ENCODE assay signal across 11 mouse cellular contexts in the genomic region with DNA sequence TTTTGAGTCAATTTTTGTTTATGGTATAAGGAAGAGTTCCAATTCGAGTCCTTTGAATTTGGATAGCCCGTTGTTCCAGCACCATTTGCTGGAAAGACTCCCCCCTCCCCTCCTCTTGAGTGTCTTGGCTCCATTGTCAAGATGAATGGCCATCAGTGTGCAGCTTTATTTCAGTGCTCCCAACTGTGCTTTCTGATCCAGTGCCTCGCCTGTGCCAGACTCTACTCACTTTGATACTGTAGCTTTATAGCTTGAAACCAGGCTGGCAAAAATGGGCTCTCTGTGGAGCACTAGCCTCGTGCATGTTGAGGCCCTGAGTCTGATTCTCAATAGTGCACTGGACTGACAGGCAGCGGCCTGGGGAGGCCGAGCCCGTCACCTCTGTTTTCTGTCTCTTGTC. TPM values are rescaled to one million over a fixed set of nuclear protein-coding genes. Genes with fewer than 3 reads are reported as not detected.
A peak's percentile ranks its signal among the peaks of the same experiment; 100 is the strongest.
DNase-seq lines count a peak whose midpoint lies in the region; ATAC-seq and TF ChIP-seq lines count a peak whose summit lies in the region.
"Had no signal": no experiment of that assay in that cellular context is flagged by ENCODE, and none has a peak within 500 bp of the region (broad histone marks: within the 10 kb centered on the region; RNA-seq: fewer than 3 reads in every experiment).

No protein-coding gene starts in this region.

- no peak overlapping the region for H3K9ac ChIP-seq in intestine, embryonic 14.5 days (ENCODE audit: low read length)
- no peak overlapping the region for H3K9ac ChIP-seq in intestine, postnatal 0 days (ENCODE audit: low read depth, low read length)
- H3K9ac ChIP-seq in midbrain, embryonic 16.5 days (ENCODE audit: low read depth, low read length): no peak overlapping the region
- H3K9ac ChIP-seq in forebrain, postnatal 0 days: no peak overlapping the region
- no peak overlapping the region for H3K9ac ChIP-seq in neural tube, embryonic 15.5 days (replicated peaks)

- no peaks in the 10 kb centered on the region for H3K27me3 ChIP-seq in intestine, embryonic 14.5 days (replicated peaks; ENCODE audit: control insufficient read depth, insufficient read depth, low read length)
- H3K27me3 ChIP-seq in intestine, postnatal 0 days (replicated peaks; ENCODE audit: control insufficient read depth, insufficient read depth, low read length): no peaks in the 10 kb centered on the region
- H3K27me3 ChIP-seq in midbrain, embryonic 10.5 days (ENCODE audit: low read depth, poor library complexity, severe bottlenecking): no peaks in the 10 kb centered on the region
- no peaks in the 10 kb centered on the region for H3K27me3 ChIP-seq in midbrain, embryonic 16.5 days (ENCODE audit: control insufficient read depth, insufficient read depth, low read depth, low read length)
- H3K27me3 ChIP-seq in forebrain, postnatal 0 days (ENCODE audit: insufficient read depth, low read length): no peaks in the 10 kb centered on the region
- no peaks in the 10 kb centered on the region for H3K27me3 ChIP-seq in neural tube, embryonic 15.5 days (replicated peaks)
- H3K27me3 ChIP-seq: heart, embryonic 12.5 days had no signal

- 44% methylated on average over 7 of the region's 7 CpGs for WGBS in intestine, embryonic 14.5 days
- 55% methylated on average over 7 of the region's 7 CpGs for WGBS in intestine, postnatal 0 days
- 48% methylated on average over 7 of the region's 7 CpGs for WGBS in midbrain, embryonic 10.5 days
- 20% methylated on average over 7 of the region's 7 CpGs for WGBS in midbrain, embryonic 16.5 days
- WGBS in forebrain, postnatal 0 days: 14% methylated on average over 7 of the region's 7 CpGs
- WGBS in neural tube, embryonic 15.5 days: 21% methylated on average over 7 of the region's 7 CpGs

- DNase-seq in intestine, embryonic 14.5 days (ENCODE audit: low spot score): no peak
- no peak for DNase-seq in midbrain, embryonic 10.5 days (ENCODE audit: low spot score)
- peak; percentile 49 for DNase-seq in forebrain, postnatal 0 days
- DNase-seq in urinary bladder, postnatal 25 days (ENCODE audit: low spot score): no peak
- DNase-seq: cerebellum, adult 11-12 months; kidney, postnatal 14 days had no signal

- no peak for ATAC-seq in intestine, embryonic 14.5 days (replicated peaks; ENCODE audit: low FRiP score, low TSS enrichment, low read depth)
- no peak for ATAC-seq in intestine, postnatal 0 days
- no peak for ATAC-seq in midbrain, embryonic 16.5 days
- ATAC-seq in forebrain, postnatal 0 days: peak; percentile 54; the same call in 1 of the 2 replicates
- no peak for ATAC-seq in neural tube, embryonic 15.5 days (ENCODE audit: low FRiP score)
- no peak for ATAC-seq in monocyte, adult 5-6 weeks (replicated peaks; ENCODE audit: insufficient number of reproducible peaks, low FRiP score, low TSS enrichment, poor library complexity, severe bottlenecking)

- H3K9me3 ChIP-seq in intestine, embryonic 14.5 days (ENCODE audit: control insufficient read depth, low read length): no peaks in the 10 kb centered on the region
- no peaks in the 10 kb centered on the region for H3K9me3 ChIP-seq in intestine, postnatal 0 days (ENCODE audit: control insufficient read depth)
- no peaks in the 10 kb centered on the region for H3K9me3 ChIP-seq in midbrain, embryonic 10.5 days (replicated peaks)
- no peaks in the 10 kb centered on the region for H3K9me3 ChIP-seq in midbrain, embryonic 16.5 days (replicated peaks; ENCODE audit: control insufficient read depth, low read length, poor library complexity, severe bottlenecking)
- no peaks in the 10 kb centered on the region for H3K9me3 ChIP-seq in forebrain, postnatal 0 days (ENCODE audit: low read length)
- H3K9me3 ChIP-seq in neural tube, embryonic 15.5 days (replicated peaks): no peaks in the 10 kb centered on the region
- H3K9me3 ChIP-seq: heart, embryonic 12.5 days had no signal

- no peak overlapping the region for H3K4me2 ChIP-seq in intestine, embryonic 14.5 days (ENCODE audit: low read length)
- no peak overlapping the region for H3K4me2 ChIP-seq in intestine, postnatal 0 days (replicated peaks; ENCODE audit: low read depth)
- H3K4me2 ChIP-seq in midbrain, embryonic 16.5 days (ENCODE audit: low read length): no peak overlapping the region
- H3K4me2 ChIP-seq in forebrain, postnatal 0 days (ENCODE audit: low read depth): no peak overlapping the region
- H3K4me2 ChIP-seq in neural tube, embryonic 15.5 days: peak overlapping the region; percentile 13; the same call in 1 of the 2 replicates
- H3K4me2 ChIP-seq: heart, embryonic 12.5 days had no signal

- H3K36me3 ChIP-seq in intestine, embryonic 14.5 days (ENCODE audit: control insufficient read depth, insufficient read depth, low read length): peaks cover 10% of the 10 kb centered on the region; the same call in 1 of the 2 replicates
- peaks cover 8% of the 10 kb centered on the region for H3K36me3 ChIP-seq in intestine, postnatal 0 days (ENCODE audit: control insufficient read depth, insufficient read depth)
- peaks cover 16% of the 10 kb centered on the region for H3K36me3 ChIP-seq in midbrain, embryonic 10.5 days
- H3K36me3 ChIP-seq in midbrain, embryonic 16.5 days (ENCODE audit: control insufficient read depth, insufficient read depth, low read length): no peaks in the 10 kb centered on the region
- no peaks in the 10 kb centered on the region; the same call in 1 of the 2 replicates for H3K36me3 ChIP-seq in forebrain, postnatal 0 days (ENCODE audit: insufficient read depth)
- 0 out of 2 replicates have a peak, but pooled peaks cover 3% of the 10 kb centered on the region for H3K36me3 ChIP-seq in neural tube, embryonic 15.5 days

- no peak for TF ChIP-seq CTCF in intestine, postnatal 0 days (IDR thresholded peaks at IDR 0.05; ENCODE audit: low read depth)
- TF ChIP-seq CTCF in forebrain, postnatal 0 days (IDR thresholded peaks at IDR 0.05; ENCODE audit: low read depth): no peak

- H3K27ac ChIP-seq in intestine, embryonic 14.5 days (ENCODE audit: low read depth): peak overlapping the region; percentile 44; the same call in 1 of the 2 replicates
- H3K27ac ChIP-seq in intestine, postnatal 0 days (ENCODE audit: low read depth, low read length): no peak overlapping the region
- H3K27ac ChIP-seq in midbrain, embryonic 10.5 days (replicated peaks): peak overlapping the region; percentile 6; the same call in 1 of the 2 replicates
- no peak overlapping the region for H3K27ac ChIP-seq in midbrain, embryonic 16.5 days (ENCODE audit: low read length)
- 0 out of 2 replicates have a peak overlapping the region, but pooled peaks have one; percentile 17 for H3K27ac ChIP-seq in forebrain, postnatal 0 days (ENCODE audit: low read depth, low read length)
- H3K27ac ChIP-seq in neural tube, embryonic 15.5 days (replicated peaks): peak overlapping the region; percentile 67

- no peak overlapping the region for H3K4me3 ChIP-seq in intestine, embryonic 14.5 days (ENCODE audit: low read depth, low read length)
- no peak overlapping the region for H3K4me3 ChIP-seq in intestine, postnatal 0 days (ENCODE audit: low read depth, low read length)
- no peak overlapping the region for H3K4me3 ChIP-seq in midbrain, embryonic 10.5 days
- H3K4me3 ChIP-seq in midbrain, embryonic 16.5 days (ENCODE audit: low read depth, low read length): no peak overlapping the region
- H3K4me3 ChIP-seq in forebrain, postnatal 0 days (ENCODE audit: low read depth, low read length): no peak overlapping the region
- no peak overlapping the region for H3K4me3 ChIP-seq in neural tube, embryonic 15.5 days (replicated peaks)
- H3K4me3 ChIP-seq: heart, embryonic 12.5 days had no signal

- peaks cover 13% of the 10 kb centered on the region for H3K4me1 ChIP-seq in intestine, embryonic 14.5 days (replicated peaks; ENCODE audit: control insufficient read depth, insufficient read depth, low read length)
- H3K4me1 ChIP-seq in intestine, postnatal 0 days (replicated peaks; ENCODE audit: control insufficient read depth, insufficient read depth, low read length): no peaks in the 10 kb centered on the region; the same call in 1 of the 2 replicates
- H3K4me1 ChIP-seq in midbrain, embryonic 10.5 days: peaks cover 73% of the 10 kb centered on the region
- peaks cover 10% of the 10 kb centered on the region for H3K4me1 ChIP-seq in midbrain, embryonic 16.5 days (ENCODE audit: control insufficient read depth, insufficient read depth, low read length)
- no peaks in the 10 kb centered on the region for H3K4me1 ChIP-seq in forebrain, postnatal 0 days (ENCODE audit: insufficient read depth)
- peaks cover 37% of the 10 kb centered on the region for H3K4me1 ChIP-seq in neural tube, embryonic 15.5 days

RNA-seq across cellular contexts. Expression of a gene that starts 50.4 kb away (rescaled TPM):
- polyA plus RNA-seq in intestine, embryonic 14.5 days (2014; fragmentation: Nextera tagmentation; extraction: Ambion mirVana): 30.3 and 32.3 TPM in 2 replicates
- 9.0 and 9.5 TPM in 2 replicates for polyA plus RNA-seq in intestine, postnatal 0 days (2015; fragmentation: Nextera tagmentation; extraction: Ambion mirVana)
- 50.2 and 53.6 TPM in 2 replicates for polyA plus RNA-seq in midbrain, embryonic 10.5 days (2016; fragmentation: Nextera tagmentation; extraction: Ambion mirVana)
- polyA plus RNA-seq in midbrain, embryonic 16.5 days (2015; fragmentation: Nextera tagmentation; extraction: Ambion mirVana): 19.0 and 22.5 TPM in 2 replicates
- 9.4 and 13.1 TPM in 2 replicates for total RNA-seq in forebrain, postnatal 0 days (2014; rRNA removed)
- 12.7 and 17.7 TPM in 2 replicates for polyA plus RNA-seq in forebrain, postnatal 0 days (2015; fragmentation: Nextera tagmentation; extraction: Ambion mirVana)
- polyA plus RNA-seq in neural tube, embryonic 15.5 days (2015; fragmentation: Nextera tagmentation; extraction: Ambion mirVana): 18.3 and 21.4 TPM in 2 replicates
- 5.5 to 11.0 TPM (median 5.8 TPM) in 3 replicates for total RNA-seq in monocyte, adult 5-6 weeks (2017)

RNA-seq across cellular contexts. Expression of a gene that starts 51.6 kb away (rescaled TPM):
- 127 and 142 TPM in 2 replicates for polyA plus RNA-seq in intestine, embryonic 14.5 days (2014; fragmentation: Nextera tagmentation; extraction: Ambion mirVana)
- polyA plus RNA-seq in intestine, postnatal 0 days (2015; fragmentation: Nextera tagmentation; extraction: Ambion mirVana): 100 and 103 TPM in 2 replicates
- polyA plus RNA-seq in midbrain, embryonic 10.5 days (2016; fragmentation: Nextera tagmentation; extraction: Ambion mirVana): 188 and 224 TPM in 2 replicates
- 378 and 383 TPM in 2 replicates for polyA plus RNA-seq in midbrain, embryonic 16.5 days (2015; fragmentation: Nextera tagmentation; extraction: Ambion mirVana)
- total RNA-seq in forebrain, postnatal 0 days (2014; rRNA removed): 356 and 372 TPM in 2 replicates
- 360 and 367 TPM in 2 replicates for polyA plus RNA-seq in forebrain, postnatal 0 days (2015; fragmentation: Nextera tagmentation; extraction: Ambion mirVana)
- polyA plus RNA-seq in neural tube, embryonic 15.5 days (2015; fragmentation: Nextera tagmentation; extraction: Ambion mirVana): 281 and 314 TPM in 2 replicates
- 90.9 to 114 TPM (median 107 TPM) in 3 replicates for total RNA-seq in monocyte, adult 5-6 weeks (2017)

RNA-seq across cellular contexts. Expression of a gene that starts 54.4 kb away (rescaled TPM):
- 20.1 and 21.1 TPM in 2 replicates for polyA plus RNA-seq in intestine, embryonic 14.5 days (2014; fragmentation: Nextera tagmentation; extraction: Ambion mirVana)
- 16.7 and 17.1 TPM in 2 replicates for polyA plus RNA-seq in intestine, postnatal 0 days (2015; fragmentation: Nextera tagmentation; extraction: Ambion mirVana)
- 24.6 and 27.8 TPM in 2 replicates for polyA plus RNA-seq in midbrain, embryonic 10.5 days (2016; fragmentation: Nextera tagmentation; extraction: Ambion mirVana)
- 25.9 and 26.8 TPM in 2 replicates for polyA plus RNA-seq in midbrain, embryonic 16.5 days (2015; fragmentation: Nextera tagmentation; extraction: Ambion mirVana)
- 68.6 and 76.5 TPM in 2 replicates for total RNA-seq in forebrain, postnatal 0 days (2014; rRNA removed)
- 25.9 and 28.2 TPM in 2 replicates for polyA plus RNA-seq in forebrain, postnatal 0 days (2015; fragmentation: Nextera tagmentation; extraction: Ambion mirVana)
- polyA plus RNA-seq in neural tube, embryonic 15.5 days (2015; fragmentation: Nextera tagmentation; extraction: Ambion mirVana): 23.5 and 25.5 TPM in 2 replicates
- total RNA-seq in monocyte, adult 5-6 weeks (2017): 35.4 to 50.0 TPM (median 39.9 TPM) in 3 replicates

Comparison
In these comparisons a context has a peak if more than half of its experiments do, and no peak if none do; other contexts are left out.
1. H3K27ac ChIP-seq: peak in intestine, embryonic 14.5 days (single experiment), midbrain, embryonic 10.5 days (single experiment), forebrain, postnatal 0 days (single experiment) and neural tube, embryonic 15.5 days (single experiment); none in intestine, postnatal 0 days (single experiment) and midbrain, embryonic 16.5 days (single experiment).